ENCODE assay signal across 31 mouse cellular contexts in genomic region chr9:63654575-63654974, GRCm38 (mm10). TPM values are rescaled to one million over a fixed set of nuclear protein-coding genes. Genes with fewer than 3 reads are reported as not detected.
DNase-seq lines count a peak whose midpoint lies in the region; ATAC-seq lines count a peak whose summit lies in the region.
"Had no signal": no experiment of that assay in that cellular context is flagged by ENCODE, and none has a peak within 500 bp of the region (broad histone marks: within the 10 kb centered on the region; RNA-seq: fewer than 3 reads in every experiment).

No protein-coding gene starts in this region.

- WGBS in embryonic facial prominence, embryonic 13.5 days: 93% methylated on average over 8 of the region's 8 CpGs
- WGBS in embryonic facial prominence, embryonic 10.5 days: 95% methylated on average over 8 of the region's 8 CpGs
- 47% methylated on average over 8 of the region's 8 CpGs for WGBS in heart, embryonic 14.5 days
- WGBS in midbrain, embryonic 11.5 days: 93% methylated on average over 8 of the region's 8 CpGs
- WGBS in midbrain, embryonic 14.5 days: 90% methylated on average over 8 of the region's 8 CpGs

- no peak overlapping the region for H3K4me2 ChIP-seq in embryonic facial prominence, embryonic 13.5 days
- H3K4me2 ChIP-seq in heart, embryonic 14.5 days (ENCODE audit: low read length): no peak overlapping the region
- H3K4me2 ChIP-seq in midbrain, embryonic 11.5 days: no peak overlapping the region
- H3K4me2 ChIP-seq in midbrain, embryonic 14.5 days (ENCODE audit: low read length): no peak overlapping the region
- H3K4me2 ChIP-seq: forebrain, embryonic 13.5 days; liver, embryonic 11.5 days; midbrain, embryonic 13.5 days had no signal

- H3K9ac ChIP-seq in embryonic facial prominence, embryonic 13.5 days: no peak overlapping the region
- no peak overlapping the region for H3K9ac ChIP-seq in heart, embryonic 14.5 days (ENCODE audit: low read length)
- H3K9ac ChIP-seq in midbrain, embryonic 11.5 days (ENCODE audit: low read length): no peak overlapping the region
- no peak overlapping the region for H3K9ac ChIP-seq in midbrain, embryonic 14.5 days (replicated peaks; ENCODE audit: low read length)
- H3K9ac ChIP-seq: forebrain, embryonic 13.5 days; midbrain, embryonic 13.5 days had no signal

- no peak for DNase-seq in embryonic facial prominence, embryonic 10.5 days (ENCODE audit: low spot score)
- no peak for DNase-seq in heart, postnatal 4 days
- DNase-seq in kidney, adult 9 months: peak; percentile 7
- DNase-seq in kidney, adult 11 months: no peak
- DNase-seq in midbrain, embryonic 11.5 days (ENCODE audit: low spot score, missing footprints): peak; percentile 84
- DNase-seq in midbrain, embryonic 14.5 days: no peak
- DNase-seq: adrenal gland, adult 2 months; adrenal gland, postnatal 36 days; cerebellum, adult 18-20 months; gastrocnemius, postnatal 36 days; layer of hippocampus, postnatal 36 days; left cerebral cortex, postnatal 4 days; lung, postnatal 4 days; right cerebral cortex, adult 18-20 months; spleen, adult 18-20 months; thymus, postnatal 14 days had no signal

- H3K4me1 ChIP-seq in embryonic facial prominence, embryonic 13.5 days: peaks cover 97% of the 10 kb centered on the region
- H3K4me1 ChIP-seq in embryonic facial prominence, embryonic 10.5 days: peaks cover 23% of the 10 kb centered on the region
- peaks cover 35 to 40% of the 10 kb centered on the region in 2 experiments for H3K4me1 ChIP-seq in heart, embryonic 14.5 days (ENCODE audit: control insufficient read depth in 2 of 2, insufficient read depth in 2 of 2, low read length in 2 of 2)
- peaks cover 13% of the 10 kb centered on the region for H3K4me1 ChIP-seq in midbrain, embryonic 11.5 days (ENCODE audit: control insufficient read depth, insufficient read depth, low read length)
- H3K4me1 ChIP-seq in midbrain, embryonic 14.5 days (ENCODE audit: control insufficient read depth, insufficient read depth, low read length): peaks cover 21% of the 10 kb centered on the region

- no peak overlapping the region for H3K4me3 ChIP-seq in embryonic facial prominence, embryonic 13.5 days
- no peak overlapping the region for H3K4me3 ChIP-seq in embryonic facial prominence, embryonic 10.5 days
- H3K4me3 ChIP-seq in heart, embryonic 14.5 days (ENCODE audit: control insufficient read depth in 1 of 2, insufficient read depth in 1 of 2, low read depth in 1 of 2, low read length in 2 of 2): no peak overlapping the region
- H3K4me3 ChIP-seq in midbrain, embryonic 11.5 days (ENCODE audit: low read depth, low read length): no peak overlapping the region
- no peak overlapping the region for H3K4me3 ChIP-seq in midbrain, embryonic 14.5 days (replicated peaks; ENCODE audit: low read depth, low read length)
- H3K4me3 ChIP-seq: forebrain, embryonic 13.5 days; heart, adult 2 months; megakaryocyte, embryonic 14.5 days; midbrain, embryonic 13.5 days had no signal

- no peaks in the 10 kb centered on the region for H3K27me3 ChIP-seq in embryonic facial prominence, embryonic 13.5 days
- no peaks in the 10 kb centered on the region for H3K27me3 ChIP-seq in embryonic facial prominence, embryonic 10.5 days (replicated peaks; ENCODE audit: low read depth, poor library complexity, severe bottlenecking)
- H3K27me3 ChIP-seq in heart, embryonic 14.5 days (ENCODE audit: control insufficient read depth, insufficient read depth, low read length): no peaks in the 10 kb centered on the region
- H3K27me3 ChIP-seq in midbrain, embryonic 11.5 days (ENCODE audit: control insufficient read depth, insufficient read depth, low read length): no peaks in the 10 kb centered on the region
- H3K27me3 ChIP-seq in midbrain, embryonic 14.5 days (ENCODE audit: control insufficient read depth, insufficient read depth, low read length): no peaks in the 10 kb centered on the region
- H3K27me3 ChIP-seq: CH12.LX; forebrain, embryonic 13.5 days; megakaryocyte, embryonic 14.5 days; midbrain, embryonic 13.5 days had no signal

- H3K27ac ChIP-seq in embryonic facial prominence, embryonic 13.5 days: peak overlapping the region; percentile 14; the same call in 1 of the 2 replicates
- H3K27ac ChIP-seq in embryonic facial prominence, embryonic 10.5 days (replicated peaks): no peak overlapping the region
- peak overlapping the region; percentile 3 to 51; a peak in 2 of 4 replicates for H3K27ac ChIP-seq in heart, embryonic 14.5 days (replicated peaks in 1 of 2; ENCODE audit: control insufficient read depth in 1 of 2, insufficient read depth in 1 of 2, low read depth in 2 of 2, low read length in 2 of 2)
- no peak overlapping the region for H3K27ac ChIP-seq in midbrain, embryonic 11.5 days (ENCODE audit: low read depth, low read length)
- H3K27ac ChIP-seq in midbrain, embryonic 14.5 days (replicated peaks; ENCODE audit: low read depth, low read length): no peak overlapping the region
- H3K27ac ChIP-seq: heart, adult 2 months had no signal

- no peak for ATAC-seq in embryonic facial prominence, embryonic 13.5 days (ENCODE audit: insufficient number of reproducible peaks, insufficient read depth, low FRiP score, low TSS enrichment, low read depth)
- ATAC-seq in heart, embryonic 14.5 days (ENCODE audit: insufficient number of reproducible peaks, insufficient read depth, low FRiP score, low read depth): no peak
- ATAC-seq in midbrain, embryonic 11.5 days (ENCODE audit: low FRiP score): no peak
- ATAC-seq in midbrain, embryonic 14.5 days (ENCODE audit: low FRiP score, low TSS enrichment): no peak
- ATAC-seq: activated CD4-positive, CD25-positive, alpha-beta regulatory T cell, adult 4 months; forebrain, embryonic 13.5 days; intestine, embryonic 16.5 days; lung, postnatal 0 days; midbrain, embryonic 13.5 days had no signal

- H3K9me3 ChIP-seq in embryonic facial prominence, embryonic 13.5 days: no peaks in the 10 kb centered on the region
- no peaks in the 10 kb centered on the region for H3K9me3 ChIP-seq in embryonic facial prominence, embryonic 10.5 days
- H3K9me3 ChIP-seq in heart, embryonic 14.5 days (ENCODE audit: control insufficient read depth, low read length): no peaks in the 10 kb centered on the region
- H3K9me3 ChIP-seq in midbrain, embryonic 11.5 days (ENCODE audit: control insufficient read depth, low read length): no peaks in the 10 kb centered on the region
- H3K9me3 ChIP-seq in midbrain, embryonic 14.5 days (ENCODE audit: control insufficient read depth, low read length): no peaks in the 10 kb centered on the region
- H3K9me3 ChIP-seq: forebrain, embryonic 13.5 days; megakaryocyte, embryonic 14.5 days; midbrain, embryonic 13.5 days had no signal

- H3K36me3 ChIP-seq in embryonic facial prominence, embryonic 13.5 days: peaks cover 49% of the 10 kb centered on the region
- H3K36me3 ChIP-seq in embryonic facial prominence, embryonic 10.5 days (replicated peaks): peaks cover 92% of the 10 kb centered on the region
- peaks cover 54% of the 10 kb centered on the region for H3K36me3 ChIP-seq in heart, embryonic 14.5 days (ENCODE audit: control insufficient read depth, insufficient read depth, low read length)
- H3K36me3 ChIP-seq in midbrain, embryonic 11.5 days (ENCODE audit: control insufficient read depth, insufficient read depth, low read length): peaks cover 13% of the 10 kb centered on the region
- peaks cover 2% of the 10 kb centered on the region; the same call in 1 of the 2 replicates for H3K36me3 ChIP-seq in midbrain, embryonic 14.5 days (ENCODE audit: control insufficient read depth, insufficient read depth, low read length)

RNA-seq across cellular contexts. Expression of gene Aagab, which starts 52.1 kb away (rescaled TPM):
- 28.0 and 28.9 TPM in 2 replicates for polyA plus RNA-seq in embryonic facial prominence, embryonic 13.5 days (2015; fragmentation: Nextera tagmentation; extraction: Ambion mirVana)
- 37.4 and 38.4 TPM in 2 replicates for polyA plus RNA-seq in embryonic facial prominence, embryonic 10.5 days (2016; fragmentation: Nextera tagmentation; extraction: Ambion mirVana)
- polyA plus RNA-seq in heart, embryonic 14.5 days (2014; fragmentation: Nextera tagmentation; extraction: Ambion mirVana): 28.5 and 31.1 TPM in 2 replicates
- 10 to 100 TPM; 18.7 to 22.7 TPM for total RNA-seq in heart, postnatal 4 days (2021)
- polyA plus RNA-seq in midbrain, embryonic 11.5 days (2014; fragmentation: Nextera tagmentation; extraction: Ambion mirVana): 57.5 and 57.7 TPM in 2 replicates
- 52.9 and 64.5 TPM in 2 replicates for polyA plus RNA-seq in midbrain, embryonic 14.5 days (2014; fragmentation: Nextera tagmentation; extraction: Ambion mirVana)

RNA-seq across cellular contexts. Expression of gene Iqch, which starts 52.3 kb away (rescaled TPM):
- 0.10 TPM in 1 of 2 replicates, not detected in the other for polyA plus RNA-seq in embryonic facial prominence, embryonic 13.5 days (2015; fragmentation: Nextera tagmentation; extraction: Ambion mirVana)
- 0.09 TPM in 1 of 2 replicates, not detected in the other for polyA plus RNA-seq in embryonic facial prominence, embryonic 10.5 days (2016; fragmentation: Nextera tagmentation; extraction: Ambion mirVana)
- polyA plus RNA-seq in heart, embryonic 14.5 days (2014; fragmentation: Nextera tagmentation; extraction: Ambion mirVana): 0.08 TPM in 1 of 2 replicates, not detected in the other
- total RNA-seq in heart, postnatal 4 days (2021): not detected
- 0.10 TPM in 1 of 2 replicates, not detected in the other for polyA plus RNA-seq in midbrain, embryonic 11.5 days (2014; fragmentation: Nextera tagmentation; extraction: Ambion mirVana)
- polyA plus RNA-seq in midbrain, embryonic 14.5 days (2014; fragmentation: Nextera tagmentation; extraction: Ambion mirVana): 0.11 and 0.12 TPM in 2 replicates
- total RNA-seq: adrenal gland, postnatal 36 days; gastrocnemius, postnatal 36 days; heart, adult 2 months; monocyte, adult 5-6 weeks; neutrophil, adult 5-6 weeks had no signal
- polyA plus RNA-seq: activated CD4-positive, CD25-positive, alpha-beta regulatory T cell, adult 4 months; adrenal gland, adult 2 months; C2C12; intestine, embryonic 16.5 days; liver, embryonic 16.5 days had no signal

Comparison
In these comparisons a context has a peak if more than half of its experiments do, and no peak if none do; other contexts are left out.
1. H3K27ac ChIP-seq: peak in embryonic facial prominence, embryonic 13.5 days (single experiment) and heart, embryonic 14.5 days (2 of 2); none in embryonic facial prominence, embryonic 10.5 days (single experiment), midbrain, embryonic 11.5 days (single experiment) and midbrain, embryonic 14.5 days (single experiment).
2. DNase-seq: peak in kidney, adult 9 months (single experiment) and midbrain, embryonic 11.5 days (single experiment); none in embryonic facial prominence, embryonic 10.5 days (single experiment), heart, postnatal 4 days (single experiment), kidney, adult 11 months (single experiment) and midbrain, embryonic 14.5 days (single experiment).